Mouse (Mus musculus) c-Kit-positive CD71-positive TER-119-negative erythroid progenitor cells, embryonic 14.5 days (primary cell): Measurements from ENCODE around the gene Tcea3.
A peak's percentile ranks its signal among the peaks of the same experiment; 100 is the strongest.

ENCODE experiments used
- DNase-seq: peaks from one replicate; pipeline ENCODE4 v3.0.0-alpha.2; 2013; ENCODE audit warnings: low read depth

The Tcea3 gene

DNA sequence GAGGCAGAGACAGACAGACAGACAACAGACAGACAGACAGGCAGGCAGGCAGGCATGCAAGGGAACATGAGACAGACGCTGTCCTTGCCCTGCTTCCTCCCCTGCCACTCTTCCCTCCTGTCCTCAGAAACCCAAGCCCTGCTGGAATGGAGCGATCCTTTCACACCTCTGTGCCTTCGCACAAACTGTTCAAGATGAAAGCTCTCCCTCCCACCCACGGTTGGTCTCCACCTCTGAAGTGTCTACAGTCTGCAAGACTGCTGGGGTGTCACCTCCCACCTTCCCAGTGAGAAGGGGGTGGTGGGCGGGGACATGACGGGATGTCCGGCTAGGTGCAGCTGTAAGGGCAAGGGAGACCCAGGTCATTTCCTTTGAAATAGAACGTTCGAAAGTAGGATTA is 34.1 kb downstream of the Tcea3 start:
- no peak for DNase-seq

GRCm38 (mm10) chr4:136282621-136283480 is 35.3 kb downstream of the Tcea3 start:
- no peak for DNase-seq

GRCm38 (mm10) chr4:136283783-136284182 is 36.3 kb downstream of the Tcea3 start:
- no peak for DNase-seq

GRCm38 (mm10) chr4:136284455-136284854 is 36.9 kb downstream of the Tcea3 start, which contains the start of gene Zfp46:
Gene Zfp46 (plus strand): TSS chr4:136284683.
- no peak for DNase-seq

- no peak for DNase-seq
Measured at GRCm38 (mm10) chr4:136284891-136285290, 37.4 kb downstream of the Tcea3 start.

DNA sequence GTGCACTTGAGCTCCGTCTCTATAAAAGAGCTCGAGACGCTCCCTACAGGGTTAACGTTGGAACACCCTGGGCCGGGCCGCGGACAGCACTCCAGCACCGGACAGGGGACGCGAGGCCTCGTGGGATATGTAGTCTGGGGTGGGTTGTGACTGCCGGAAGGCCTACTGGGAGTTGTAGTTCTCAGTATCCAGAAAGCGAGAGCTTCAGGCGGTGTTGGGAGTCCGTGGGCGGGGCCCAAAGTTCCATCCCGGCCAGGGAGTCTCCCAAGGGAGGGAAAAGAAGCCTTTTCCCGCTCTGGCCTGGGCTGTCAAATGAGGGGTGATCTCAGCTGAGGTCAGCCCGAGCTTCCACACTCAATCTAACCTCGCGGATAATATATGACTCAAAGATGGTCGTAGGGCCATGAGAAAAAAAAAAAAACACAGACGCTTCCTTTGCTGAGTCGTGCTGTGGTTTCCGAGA is 37.9 kb downstream of the Tcea3 start:
- peak; percentile 80 for DNase-seq

GRCm38 (mm10) chr4:136285811-136286371 is 38.4 kb downstream of the Tcea3 start:
- peak; percentile 94 for DNase-seq

DNA sequence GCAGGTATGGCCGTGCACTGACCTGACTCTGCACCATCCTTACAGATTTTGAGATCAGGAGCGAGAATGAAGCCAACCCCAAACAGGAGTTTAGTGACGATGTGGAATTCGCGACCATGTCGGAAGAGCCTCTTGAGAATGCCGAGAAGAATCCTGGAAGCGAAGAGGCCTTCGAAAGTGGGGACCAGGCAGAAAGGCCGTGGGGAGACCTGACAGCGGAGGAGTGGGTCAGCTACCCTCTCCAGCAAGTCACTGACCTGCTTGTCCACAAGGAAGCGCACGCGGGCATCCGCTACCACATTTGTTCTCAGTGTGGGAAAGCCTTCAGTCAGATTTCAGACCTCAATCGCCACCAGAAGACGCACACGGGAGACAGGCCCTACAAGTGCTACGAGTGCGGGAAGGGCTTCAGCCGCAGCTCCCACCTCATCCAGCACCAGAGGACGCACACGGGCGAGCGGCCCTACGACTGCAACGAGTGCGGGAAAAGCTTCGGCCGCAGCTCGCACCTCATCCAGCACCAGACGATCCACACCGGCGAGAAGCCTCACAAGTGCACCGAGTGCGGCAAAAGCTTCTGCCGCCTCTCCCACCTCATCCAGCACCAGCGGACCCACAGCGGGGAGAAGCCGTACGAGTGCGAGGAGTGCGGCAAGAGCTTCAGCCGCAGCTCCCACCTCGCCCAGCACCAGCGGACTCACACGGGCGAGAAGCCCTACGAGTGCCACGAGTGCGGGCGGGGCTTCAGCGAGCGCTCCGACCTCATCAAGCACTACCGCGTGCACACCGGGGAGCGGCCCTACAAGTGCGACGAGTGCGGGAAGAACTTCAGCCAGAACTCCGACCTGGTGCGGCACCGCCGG is 42.6 kb downstream of the Tcea3 start:
- no peak for DNase-seq

GRCm38 (mm10) chr4:136290781-136291595 is 43.5 kb downstream of the Tcea3 start:
- no peak for DNase-seq

- no peak for DNase-seq
Measured at GRCm38 (mm10) chr4:136291692-136292091, 44.2 kb downstream of the Tcea3 start.

DNA sequence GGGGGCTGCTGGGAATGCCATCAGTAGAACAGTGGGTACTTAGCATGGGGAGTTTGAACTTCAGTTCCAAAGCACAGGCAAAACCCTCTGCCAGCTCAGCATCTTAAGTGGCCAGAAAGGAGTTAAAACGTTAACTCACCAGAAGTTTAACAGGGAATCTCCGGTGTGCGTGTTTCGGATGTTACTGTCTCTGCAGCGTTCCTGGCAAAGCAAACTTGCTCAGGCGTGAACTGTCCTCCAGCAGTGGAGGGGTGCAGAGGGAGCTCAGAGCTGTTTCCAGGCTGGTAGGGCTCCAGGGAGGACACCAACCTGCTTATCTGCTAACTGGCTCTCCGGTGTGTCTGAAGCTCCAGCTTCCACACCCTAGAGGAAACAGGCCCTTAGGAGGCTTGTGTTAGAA is 48.4 kb downstream of the Tcea3 start:
- no peak for DNase-seq

- DNase-seq = no peak
Measured at GRCm38 (mm10) chr4:136302462-136302861, 54.9 kb downstream of the Tcea3 start.

DNA sequence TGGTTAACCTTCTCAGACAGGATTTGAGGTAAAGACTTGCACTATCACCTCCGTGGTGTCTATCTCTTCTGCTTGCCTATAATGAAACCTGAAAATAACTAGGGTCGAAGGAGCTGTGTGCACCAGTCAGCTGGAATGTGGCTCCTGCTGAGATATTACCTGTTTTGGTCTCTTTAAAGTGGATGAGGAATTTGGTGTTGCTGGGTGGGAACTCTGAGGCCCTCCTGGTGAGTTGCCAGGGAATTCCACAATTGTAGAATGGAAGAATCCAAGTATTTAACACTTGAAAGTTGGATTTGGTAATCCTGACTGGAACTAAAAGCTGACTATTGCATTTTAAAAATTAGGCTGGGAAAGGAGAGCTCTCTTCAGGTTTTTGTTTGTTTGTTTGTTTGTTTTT is 56.7 kb downstream of the Tcea3 start:
- no peak for DNase-seq

DNA sequence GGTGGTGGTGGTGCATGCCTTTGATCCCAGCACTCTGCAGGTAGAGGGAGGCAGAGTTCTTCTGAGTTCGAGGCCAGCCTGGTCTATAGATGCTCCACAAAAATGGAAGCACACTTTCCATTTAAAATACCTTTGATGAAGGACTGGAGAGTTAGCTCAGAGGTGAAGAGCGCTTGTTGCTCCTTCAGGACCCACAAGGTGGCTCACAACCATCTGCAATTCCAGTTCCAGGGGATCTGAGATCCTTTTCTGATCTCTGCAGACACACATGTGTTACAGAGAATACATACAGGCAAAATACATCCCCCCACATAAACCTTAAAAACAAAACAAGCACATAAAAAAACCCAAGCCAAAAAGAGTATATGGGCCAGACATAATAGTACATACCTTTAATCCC is 60.8 kb downstream of the Tcea3 start:
- DNase-seq = no peak

- peak; percentile 83 for DNase-seq
Measured at GRCm38 (mm10) chr4:136309780-136310179, 62.3 kb downstream of the Tcea3 start.

- peak; percentile 96 for DNase-seq
Measured at GRCm38 (mm10) chr4:136310229-136311041, 62.9 kb downstream of the Tcea3 start, which contains the start of gene Hnrnpr. Gene Hnrnpr (plus strand): TSS chr4:136310942.

DNA sequence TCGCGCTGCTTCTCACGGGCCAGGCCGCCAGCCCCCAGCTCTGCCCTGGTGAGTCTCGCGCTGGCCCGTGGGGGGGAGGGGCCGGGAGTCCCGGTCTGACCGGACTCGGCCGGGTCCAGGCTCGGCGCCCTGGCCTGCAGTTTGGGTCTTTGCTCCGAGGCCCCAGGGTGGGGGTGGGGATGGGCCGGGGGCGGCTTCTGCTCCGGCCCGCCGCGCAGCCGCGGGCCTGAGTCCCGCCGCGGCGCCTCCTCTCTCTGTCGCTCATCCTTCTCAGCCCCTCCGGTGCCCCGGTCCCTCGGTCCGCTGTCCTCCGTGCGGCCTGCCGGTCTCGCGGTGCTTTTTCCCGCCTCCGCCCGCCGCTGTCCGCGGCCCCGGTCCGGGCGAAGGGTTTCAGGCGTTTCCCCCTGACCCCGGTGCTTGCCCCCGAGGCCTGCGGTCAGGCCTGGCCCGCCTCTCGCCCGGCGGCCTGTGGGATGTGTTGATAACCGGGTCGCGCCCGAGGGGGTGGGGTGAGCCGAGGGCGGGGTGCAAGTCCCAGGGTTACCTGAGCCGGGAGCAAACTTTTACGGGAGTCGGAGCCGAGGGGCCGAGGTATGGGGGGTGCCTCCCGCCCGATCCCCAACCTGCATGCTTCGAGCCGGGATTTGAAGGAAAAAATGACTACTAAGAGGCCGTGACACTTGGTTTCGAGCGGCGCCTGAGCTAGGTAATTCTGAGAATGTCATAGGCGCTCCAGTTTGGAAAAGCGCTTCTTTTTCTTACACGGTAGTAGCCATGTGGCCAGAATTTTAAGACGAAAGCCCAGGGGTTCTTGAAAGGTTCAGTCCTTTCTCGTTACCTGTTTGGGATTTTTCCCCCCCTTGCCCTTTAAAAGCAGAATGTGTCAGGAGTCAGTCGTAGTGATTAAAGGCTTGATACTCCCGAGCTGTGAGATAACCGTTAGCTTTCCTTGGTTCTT is 63.8 kb downstream of the Tcea3 start:
- peak; percentile 58 for DNase-seq

- DNase-seq = no peak
Measured at GRCm38 (mm10) chr4:136312616-136313015, 65.1 kb downstream of the Tcea3 start.

DNA sequence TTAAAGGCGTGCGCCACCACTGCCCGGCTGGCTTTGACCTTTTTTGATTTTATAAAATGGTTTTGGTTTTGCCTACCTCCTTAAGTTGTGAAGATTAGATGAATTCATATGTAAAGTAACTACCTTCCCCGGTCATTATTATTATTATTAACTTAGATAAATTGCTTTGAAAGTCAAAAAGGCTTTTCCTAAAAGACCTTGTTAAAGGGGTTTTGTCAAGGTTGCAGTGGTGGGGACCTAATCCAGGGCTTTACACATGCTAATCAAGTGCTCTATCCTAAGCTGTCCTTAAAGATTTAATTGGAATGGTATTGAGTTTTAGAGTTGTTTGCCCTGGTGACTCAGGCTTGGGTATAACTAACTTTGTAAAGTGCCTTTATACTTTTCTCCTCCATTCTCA is 70.1 kb downstream of the Tcea3 start:
- DNase-seq = no peak
